Mouse (Mus musculus) heart, adult 11 months (tissue): ENCODE measurements around the gene Gprin1.

Experiments used
- DNase-seq: peaks from one replicate; pipeline ENCODE4 v3.0.0; 2022

Gprin1 gene

DNA sequence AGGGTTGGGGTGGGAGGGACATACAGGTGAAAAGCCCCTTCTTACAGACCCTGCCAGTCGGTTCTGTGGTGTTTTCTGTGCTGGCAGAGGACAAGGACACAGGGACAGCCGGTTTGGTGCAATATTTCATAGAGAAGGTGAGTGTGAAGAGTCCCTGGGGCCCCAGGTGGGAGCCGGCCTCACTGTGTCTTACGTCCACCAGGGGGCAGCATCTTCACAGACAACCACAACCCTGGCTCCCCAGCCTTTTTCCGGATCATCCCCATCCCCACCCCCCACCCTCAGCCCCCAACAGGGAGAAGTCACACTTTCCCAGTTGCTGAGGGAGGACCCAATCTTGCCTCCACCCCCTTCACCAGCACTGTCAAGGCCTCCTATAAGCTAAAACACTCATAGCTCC, 32.8 kb downstream of the Gprin1 start:
- peak; percentile 89 for DNase-seq

DNA sequence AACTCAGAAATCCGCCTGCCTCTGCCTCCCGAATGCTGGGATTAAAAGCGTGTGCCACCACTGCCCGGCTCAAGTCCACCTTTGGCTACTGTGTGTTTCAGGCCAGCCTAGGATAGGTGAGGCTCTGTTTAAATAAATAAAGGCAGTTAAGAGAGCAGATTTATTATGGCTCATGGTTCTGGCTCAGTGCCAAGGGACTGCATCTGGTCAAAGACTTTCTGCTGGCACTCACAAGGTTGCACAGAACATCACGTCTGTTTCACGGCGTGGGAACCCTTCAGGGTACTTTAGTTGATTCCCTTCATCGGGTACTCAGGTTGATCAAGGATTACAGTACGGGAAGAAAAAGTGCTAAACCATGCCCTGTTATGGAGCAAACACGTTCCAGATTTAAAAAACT, 34.7 kb downstream of the Gprin1 start:
- DNase-seq, result no peak

DNA sequence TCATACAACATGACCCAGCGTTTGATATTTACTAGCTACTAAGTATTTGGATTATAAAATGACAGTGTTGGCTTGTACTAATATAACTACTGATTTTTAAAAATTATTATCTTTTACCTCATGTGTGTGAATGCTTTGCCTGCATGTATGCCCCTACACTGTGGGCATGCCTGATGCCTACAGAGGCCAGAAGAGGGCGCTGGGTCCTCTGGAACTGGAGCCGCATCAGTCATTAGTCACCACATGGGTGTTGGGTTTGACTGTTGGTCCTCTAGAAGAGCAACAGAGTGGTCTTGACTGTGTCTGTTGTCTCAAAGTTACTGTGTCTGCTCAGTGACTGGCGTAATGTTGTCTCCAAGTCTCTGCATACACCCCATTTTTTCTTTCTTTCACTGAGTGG, 35.3 kb downstream of the Gprin1 start:
- no peak for DNase-seq

DNA sequence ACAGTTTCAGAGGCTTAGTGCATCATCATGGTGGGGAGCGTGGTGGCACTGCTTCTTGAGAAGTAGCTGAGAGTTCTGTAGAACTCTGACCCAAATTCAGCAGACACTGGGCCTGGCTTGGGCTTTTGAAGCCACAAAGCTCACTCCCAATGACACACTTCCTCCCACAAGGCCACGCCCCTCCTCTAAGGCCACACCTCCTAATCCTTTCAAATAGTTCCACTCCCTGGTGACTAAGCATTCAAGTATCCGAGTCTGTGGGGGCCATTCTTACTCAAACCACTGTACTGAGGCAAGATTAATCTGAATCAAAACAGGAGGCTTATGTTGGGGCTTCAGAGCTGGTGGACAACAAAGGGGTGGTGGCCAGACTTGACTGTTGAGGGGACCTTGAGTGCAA, 38.8 kb downstream of the Gprin1 start:
- DNase-seq, result no peak

DNA sequence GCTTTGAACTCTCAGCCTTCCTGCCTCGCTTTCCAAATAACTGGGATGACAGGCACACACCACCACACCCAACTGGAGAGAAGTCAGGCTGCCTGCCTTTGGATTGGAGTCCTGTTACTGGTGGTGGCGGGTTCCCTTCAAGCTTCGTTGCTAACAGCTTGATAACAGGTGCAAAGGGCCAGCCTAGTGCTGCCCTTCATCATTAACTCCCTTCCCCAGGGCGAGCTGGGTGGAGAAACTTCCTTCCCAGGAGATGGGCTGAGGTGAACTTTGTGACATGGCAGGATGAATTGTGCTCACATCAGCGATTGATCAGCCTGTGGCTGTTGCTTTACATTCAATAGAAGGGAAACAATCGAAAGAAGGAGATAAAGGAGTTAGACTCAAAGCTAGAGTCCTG, 44.8 kb downstream of the Gprin1 start:
- no peak for DNase-seq

DNA sequence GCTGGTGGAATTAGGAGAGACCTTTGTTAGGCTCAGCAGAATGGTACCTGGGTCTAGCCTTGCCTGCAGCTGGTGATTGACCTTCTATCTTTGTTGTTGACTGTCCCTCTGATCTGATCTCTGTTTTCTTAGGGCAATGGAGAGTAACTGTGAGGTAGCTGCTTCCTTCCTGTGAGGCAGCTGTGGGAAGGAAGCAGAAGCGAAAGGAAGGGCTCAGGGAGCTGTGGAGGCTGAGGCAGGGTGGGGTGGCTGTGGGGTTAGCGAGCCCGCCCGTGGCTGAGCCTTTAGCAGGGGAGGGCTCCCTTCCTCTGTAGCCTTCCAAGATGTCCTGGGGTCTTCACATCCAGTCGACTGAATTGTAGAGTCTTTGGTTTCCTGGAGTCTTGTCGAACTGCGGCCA, 47.2 kb downstream of the Gprin1 start:
- peak; percentile 86 for DNase-seq

DNA sequence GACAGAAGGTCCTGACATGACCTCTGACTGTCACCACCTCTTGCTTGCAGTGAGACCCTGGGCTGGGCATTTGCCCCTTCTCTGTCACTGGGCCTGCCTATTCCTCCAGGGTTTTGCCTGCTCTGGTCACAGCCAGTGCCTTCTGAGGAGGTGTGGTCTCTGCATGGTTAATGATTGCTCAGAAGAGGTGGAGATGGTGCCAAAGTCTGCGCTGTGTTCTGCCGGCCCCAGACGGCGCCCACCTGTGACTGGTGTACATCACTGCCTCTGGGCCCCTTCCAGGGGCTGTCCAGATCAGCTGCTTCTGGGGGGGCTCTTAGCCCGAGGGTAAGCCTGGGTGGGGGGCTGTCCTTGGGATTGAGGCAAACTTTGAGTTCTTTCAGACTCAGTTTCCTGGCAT, 48.4 kb downstream of the Gprin1 start, which contains the start of gene Cdhr2:
Cdhr2 (plus strand) TSS at position 219 of the 400 bp plus-strand sequence.
- no peak for DNase-seq

DNA sequence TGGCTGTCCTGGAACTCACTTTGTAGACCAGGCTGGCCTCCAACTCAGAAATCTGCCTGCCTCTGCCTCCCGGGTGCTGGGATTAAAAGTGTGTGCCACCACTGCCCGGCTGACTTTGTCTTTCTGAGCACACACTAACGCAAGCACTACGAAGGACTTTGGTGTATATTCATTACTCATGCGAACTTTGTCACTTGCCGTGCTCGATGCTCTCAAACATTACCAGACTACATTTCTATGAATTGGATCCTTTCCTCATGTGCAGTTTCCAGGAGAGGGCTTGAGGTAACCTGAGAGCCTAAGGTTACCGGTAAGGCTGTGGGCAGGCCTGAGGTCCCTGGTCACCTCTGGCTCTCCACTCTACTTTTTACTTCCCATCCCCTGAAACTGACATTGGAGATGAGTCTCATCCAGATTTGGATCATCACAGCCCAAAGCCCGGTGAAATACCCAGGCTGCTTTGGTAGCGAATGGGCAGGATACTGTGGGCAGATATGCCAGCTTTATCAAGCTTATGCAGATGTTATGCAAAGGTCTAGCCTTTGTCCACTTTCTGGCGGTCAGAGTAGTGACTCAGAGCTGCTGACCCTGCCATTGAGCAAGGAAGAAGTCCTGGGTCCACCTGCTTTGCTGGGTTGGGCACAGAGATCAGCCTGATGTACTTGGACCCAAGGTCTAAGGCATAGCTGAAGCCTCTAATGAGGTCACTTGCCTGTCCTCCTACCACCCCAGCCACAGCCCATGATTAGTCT, 54.0 kb downstream of the Gprin1 start:
- peak; percentile 88 for DNase-seq

DNA sequence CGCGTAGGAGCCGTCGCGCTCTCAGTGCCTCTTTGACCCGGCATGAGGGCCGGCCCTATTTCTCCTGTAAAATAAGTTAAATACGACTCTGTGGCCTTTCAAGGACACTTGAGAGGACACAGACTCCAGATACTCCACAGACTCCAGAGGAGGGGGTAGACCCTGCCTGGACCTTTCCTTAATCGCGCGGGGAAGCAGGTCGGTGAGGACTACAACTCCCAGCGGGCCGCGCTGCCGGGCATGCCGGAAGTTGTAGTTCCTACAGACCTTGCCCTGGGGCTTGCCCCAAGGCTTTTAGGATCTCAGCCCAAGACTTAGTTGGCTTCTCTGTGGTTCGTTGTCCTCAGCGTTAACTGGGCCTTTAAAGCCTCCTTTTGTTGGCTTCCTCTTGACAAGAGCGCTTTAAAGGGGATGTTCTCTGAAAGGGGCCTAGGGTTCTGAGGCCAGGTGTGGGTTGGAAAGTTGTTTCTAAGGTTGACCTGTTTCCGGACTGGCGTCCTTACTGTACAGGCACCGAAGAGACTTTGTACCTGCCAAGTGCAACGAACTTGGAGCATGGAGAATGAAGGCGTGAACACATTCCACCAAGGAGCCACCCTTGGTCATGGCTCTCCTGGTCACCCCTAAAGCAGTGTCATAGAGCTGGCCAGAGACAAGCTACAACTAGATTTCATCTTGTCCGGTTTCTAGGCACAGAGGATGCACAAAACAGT, 55.2 kb downstream of the Gprin1 start:
- DNase-seq, result peak; percentile 99

DNA sequence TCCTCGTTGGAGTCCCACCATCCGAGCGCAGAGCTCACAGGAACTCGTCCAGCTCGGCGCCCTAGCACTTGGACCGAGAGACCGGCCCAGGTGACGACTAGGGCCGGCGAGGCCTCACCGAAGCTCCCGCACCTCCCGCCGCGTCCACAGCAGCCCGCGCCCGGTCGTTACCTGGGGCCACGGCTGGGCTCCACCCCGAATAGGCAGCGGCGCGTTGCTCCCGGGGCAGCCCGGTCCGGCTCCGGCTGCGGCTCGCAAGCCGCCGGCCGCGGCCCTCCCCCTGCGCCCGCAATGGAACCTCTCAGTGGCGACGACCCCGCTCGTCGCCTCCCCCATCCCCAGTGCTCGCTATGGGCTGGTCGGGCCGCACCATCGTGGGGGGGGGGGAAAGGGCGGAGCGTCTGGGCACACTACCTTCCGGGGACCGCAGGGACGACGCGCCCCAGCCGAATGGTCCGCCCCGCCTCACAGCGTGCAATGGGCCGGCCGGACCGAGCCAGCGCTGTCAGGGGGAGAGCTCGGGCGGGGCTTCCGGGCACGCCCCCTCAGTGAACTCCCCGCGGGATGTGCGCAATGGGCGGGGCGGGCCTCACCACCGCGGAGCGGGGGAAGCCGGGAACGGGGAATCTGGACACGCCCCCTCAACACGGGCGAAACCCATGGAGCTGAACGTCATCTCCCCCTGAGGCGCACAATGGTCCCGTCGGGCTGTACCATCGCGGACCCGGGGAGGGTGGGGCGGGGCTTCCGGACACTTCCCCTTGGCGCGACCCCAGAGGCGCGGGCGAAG, 55.9 kb downstream of the Gprin1 start, which contains the start of gene Rnf44:
Rnf44 (minus strand) TSS at position 350 of the 790 bp plus-strand sequence.
- peak; percentile 100 for DNase-seq

DNA sequence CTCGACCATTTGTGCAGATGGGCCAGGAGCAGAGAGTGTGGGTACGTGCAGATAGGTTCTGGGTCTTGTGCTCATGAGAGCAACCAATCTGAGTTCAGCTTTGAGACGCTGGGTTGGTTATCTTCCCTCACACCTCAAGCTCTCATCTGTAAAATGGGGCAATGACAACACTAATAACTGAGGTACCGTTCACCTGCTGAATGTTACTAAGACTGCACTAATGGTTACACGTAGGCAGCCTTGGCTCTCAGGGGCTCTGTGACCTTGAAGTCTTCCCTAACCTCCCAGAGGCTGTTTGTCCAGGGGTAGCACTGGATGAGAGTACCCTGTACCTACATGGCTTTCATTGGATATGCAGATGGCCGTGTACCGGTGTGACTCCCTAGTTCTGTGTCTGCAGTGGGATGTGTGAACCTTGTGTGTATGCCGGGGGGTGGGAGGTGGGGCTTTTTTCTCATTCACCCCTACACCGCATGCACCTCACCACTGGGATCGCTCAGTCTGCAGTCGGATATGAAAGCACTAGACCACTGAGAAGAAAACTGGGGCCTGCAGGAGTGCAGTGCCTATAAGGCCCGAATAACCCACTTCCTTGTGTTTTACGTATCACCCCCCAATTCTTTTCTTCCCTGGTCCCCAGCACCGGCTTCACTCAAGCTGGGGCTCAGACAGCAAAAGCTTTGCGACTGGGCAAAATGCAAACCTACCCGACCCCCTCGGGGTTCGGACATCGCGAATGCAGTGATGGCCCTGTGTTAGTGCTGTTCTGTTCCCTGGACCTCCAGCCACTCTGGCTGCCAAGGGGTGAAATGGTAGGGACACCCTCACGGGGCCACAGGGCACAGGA, 56.7 kb downstream of the Gprin1 start:
- peak; percentile 89 for DNase-seq

DNA sequence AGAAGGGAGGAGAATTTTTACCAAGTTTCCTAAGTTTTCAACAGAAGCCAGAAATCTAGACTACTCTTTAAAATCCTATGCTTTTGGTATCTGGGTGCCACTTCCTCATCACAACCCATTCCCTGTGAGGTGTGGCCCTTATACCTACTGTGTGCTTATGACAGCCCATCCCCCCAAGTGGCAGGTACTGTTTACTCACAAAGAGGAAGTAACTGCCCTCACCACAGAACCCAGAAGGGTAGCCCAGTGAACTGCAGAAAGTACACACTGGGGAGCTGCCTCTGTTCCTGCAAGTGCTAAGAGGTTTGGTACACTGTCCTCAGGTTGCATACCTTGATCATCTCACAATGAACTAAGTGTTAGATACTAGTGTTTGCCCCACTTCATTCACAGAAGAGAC, 57.9 kb downstream of the Gprin1 start:
- no peak for DNase-seq

DNA sequence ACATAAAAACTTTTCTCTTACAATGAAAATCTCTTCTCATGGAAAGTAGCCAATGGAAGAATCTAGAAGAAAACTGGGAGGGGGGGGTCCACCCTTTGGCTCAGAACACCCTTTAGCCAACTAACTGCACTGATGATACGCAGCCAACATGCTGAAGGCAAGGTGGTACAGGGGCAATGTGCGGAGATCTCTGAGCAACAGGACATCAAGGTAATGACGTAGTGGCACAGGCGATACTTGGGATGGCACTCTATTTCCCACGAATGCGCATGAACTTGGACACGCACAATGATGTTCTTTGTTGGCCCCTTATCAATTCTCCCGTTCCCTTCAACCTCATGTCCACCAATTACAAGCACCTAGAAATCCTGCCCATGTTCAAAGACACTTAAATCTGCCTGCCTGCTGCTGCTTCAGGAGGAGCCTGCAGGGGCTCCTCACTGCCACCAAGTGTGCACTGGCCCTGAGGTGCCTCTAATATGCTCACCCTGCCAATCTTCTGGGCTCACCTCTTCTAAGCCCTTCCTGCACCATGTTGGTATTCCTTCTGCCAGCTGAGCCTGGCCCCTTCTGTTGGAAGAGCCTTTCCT, 59.4 kb downstream of the Gprin1 start:
- DNase-seq, result peak; percentile 91

DNA sequence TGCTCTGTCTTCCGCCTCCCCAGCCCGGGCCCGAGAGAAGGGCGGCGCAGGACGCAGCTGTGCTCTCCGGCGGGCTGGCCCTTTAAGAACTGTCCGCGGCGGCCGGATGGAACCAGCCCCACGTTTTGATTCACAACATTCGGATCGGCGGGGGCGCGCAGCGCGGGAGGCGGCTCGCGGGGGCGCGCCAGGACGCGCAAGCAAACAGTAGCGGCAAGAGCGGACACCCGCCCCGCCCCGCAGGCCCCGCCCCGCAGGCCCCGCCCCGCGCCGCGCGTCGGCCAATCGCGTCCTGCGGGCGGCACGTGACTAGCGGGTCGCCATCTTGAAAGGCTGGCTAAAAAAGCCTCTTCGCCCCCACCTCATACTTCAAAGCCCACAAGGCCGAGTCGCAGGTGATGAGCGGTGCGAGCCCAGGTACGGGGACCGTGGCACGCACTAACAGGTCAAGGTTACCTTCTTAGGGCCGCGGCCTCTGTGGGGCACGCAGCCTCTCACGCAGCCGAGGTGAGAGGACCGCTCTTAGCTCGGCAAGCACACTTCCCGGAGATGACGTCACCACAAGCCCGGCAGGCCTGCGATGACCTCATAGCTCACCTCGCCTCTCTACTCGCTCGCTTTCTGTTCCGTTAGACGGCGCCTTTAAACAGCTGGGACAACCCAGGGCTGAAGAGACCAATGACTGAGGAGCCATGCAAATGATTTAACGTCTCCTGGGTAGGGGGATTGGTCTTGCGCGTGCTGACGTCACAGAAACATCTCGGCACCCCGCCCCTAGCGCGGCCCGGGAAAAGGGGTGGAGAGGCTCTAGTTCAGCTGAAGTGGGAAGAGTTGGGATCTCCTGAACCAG, 61.9 kb downstream of the Gprin1 start:
- DNase-seq, result peak; percentile 100

DNA sequence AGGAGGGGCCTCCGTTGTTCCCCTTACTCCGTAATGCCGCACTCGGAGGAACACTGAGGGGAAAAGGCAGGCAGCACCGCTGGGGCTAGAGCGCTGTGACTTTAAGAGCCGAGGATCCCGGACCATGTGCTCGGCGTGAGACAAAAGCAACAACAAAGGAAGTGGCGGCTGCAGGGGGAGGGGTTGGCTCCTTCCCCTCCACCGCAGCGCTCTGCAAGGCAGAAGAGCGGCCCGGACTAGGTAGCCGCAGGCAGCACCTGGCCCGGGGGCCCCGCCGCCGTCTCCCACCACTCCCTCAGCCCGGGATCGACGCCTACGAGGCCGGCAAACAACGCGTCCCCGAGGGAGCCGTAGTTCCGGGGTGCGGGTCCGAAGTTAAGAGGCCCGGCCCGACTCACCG, 62.6 kb downstream of the Gprin1 start:
- peak; percentile 99 for DNase-seq
